ENCODE assay signal across 10 mouse cellular contexts in genomic region chr2:163699078-163699780, GRCm38 (mm10). TPM values are rescaled to one million over a fixed set of nuclear protein-coding genes. Genes with fewer than 3 reads are reported as not detected.
A peak's percentile ranks its signal among the peaks of the same experiment; 100 is the strongest.
DNase-seq lines count a peak whose midpoint lies in the region; ATAC-seq lines count a peak whose summit lies in the region.
"Had no signal": no experiment of that assay in that cellular context is flagged by ENCODE, and none has a peak within 500 bp of the region (broad histone marks: within the 10 kb centered on the region; RNA-seq: fewer than 3 reads in every experiment).

No protein-coding gene starts in this region.

- ATAC-seq in lung, embryonic 16.5 days (ENCODE audit: low read depth): peak; percentile 50; the same call in 1 of the 2 replicates
- no peak for ATAC-seq in embryonic facial prominence, embryonic 15.5 days (ENCODE audit: insufficient number of reproducible peaks, low FRiP score, low TSS enrichment, low read depth)

- no peaks in the 10 kb centered on the region for H3K27me3 ChIP-seq in heart, embryonic 10.5 days (ENCODE audit: insufficient read depth, poor library complexity, severe bottlenecking)
- H3K27me3 ChIP-seq in lung, embryonic 16.5 days (ENCODE audit: control insufficient read depth, insufficient read depth, low read depth, low read length): no peaks in the 10 kb centered on the region
- no peaks in the 10 kb centered on the region for H3K27me3 ChIP-seq in embryonic facial prominence, embryonic 15.5 days

- peaks cover 69% of the 10 kb centered on the region for H3K4me1 ChIP-seq in heart, embryonic 10.5 days
- peaks cover 15% of the 10 kb centered on the region for H3K4me1 ChIP-seq in lung, embryonic 16.5 days (replicated peaks; ENCODE audit: control insufficient read depth, insufficient read depth, low read length)
- peaks cover 21% of the 10 kb centered on the region for H3K4me1 ChIP-seq in embryonic facial prominence, embryonic 15.5 days

- peaks cover 73% of the 10 kb centered on the region; the same call in 1 of the 2 replicates for H3K79me2 ChIP-seq in macrophage (ENCODE audit: inconsistent target)

- 76% methylated on average over 11 of the region's 11 CpGs for WGBS in heart, embryonic 10.5 days
- WGBS in lung, embryonic 16.5 days: 69% methylated on average over 11 of the region's 11 CpGs
- 79% methylated on average over 11 of the region's 11 CpGs for WGBS in embryonic facial prominence, embryonic 15.5 days
- WGBS in macrophage (ENCODE audit: missing documents): 48% methylated on average over 11 of the region's 11 CpGs

- peaks cover 3% of the 10 kb centered on the region; the same call in 1 of the 2 replicates for H3K36me3 ChIP-seq in heart, embryonic 10.5 days
- H3K36me3 ChIP-seq in lung, embryonic 16.5 days (ENCODE audit: control insufficient read depth, insufficient read depth, low read length): no peaks in the 10 kb centered on the region
- H3K36me3 ChIP-seq in embryonic facial prominence, embryonic 15.5 days: no peaks in the 10 kb centered on the region
- H3K36me3 ChIP-seq in macrophage (ENCODE audit: inconsistent target): no peaks in the 10 kb centered on the region

- H3K27ac ChIP-seq in heart, embryonic 10.5 days: peak overlapping the region; percentile 86; the same call in 1 of the 2 replicates
- H3K27ac ChIP-seq in lung, embryonic 16.5 days (ENCODE audit: low read length): no peak overlapping the region
- peak overlapping the region; percentile 56; the same call in 1 of the 2 replicates for H3K27ac ChIP-seq in embryonic facial prominence, embryonic 15.5 days (replicated peaks)
- H3K27ac ChIP-seq in macrophage: peak overlapping the region; percentile 66

- H3K9ac ChIP-seq in lung, embryonic 16.5 days (ENCODE audit: low read length): peak overlapping the region; percentile 37; the same call in 1 of the 2 replicates
- H3K9ac ChIP-seq in embryonic facial prominence, embryonic 15.5 days: no peak overlapping the region

- H3K9me3 ChIP-seq in heart, embryonic 10.5 days: no peaks in the 10 kb centered on the region
- H3K9me3 ChIP-seq in lung, embryonic 16.5 days (ENCODE audit: control insufficient read depth, low read length): no peaks in the 10 kb centered on the region
- no peaks in the 10 kb centered on the region for H3K9me3 ChIP-seq in embryonic facial prominence, embryonic 15.5 days (replicated peaks)

- no peak overlapping the region for H3K4me3 ChIP-seq in heart, embryonic 10.5 days
- no peak overlapping the region for H3K4me3 ChIP-seq in lung, embryonic 16.5 days (ENCODE audit: low read length)
- H3K4me3 ChIP-seq in embryonic facial prominence, embryonic 15.5 days (replicated peaks): no peak overlapping the region
- H3K4me3 ChIP-seq in macrophage (ENCODE audit: inconsistent target): no peak overlapping the region

- no peak overlapping the region for H3K4me2 ChIP-seq in lung, embryonic 16.5 days (ENCODE audit: low read depth, low read length)
- no peak overlapping the region for H3K4me2 ChIP-seq in embryonic facial prominence, embryonic 15.5 days (replicated peaks)

- DNase-seq in heart, embryonic 10.5 days (ENCODE audit: low spot score): no peak
- no peak for DNase-seq in heart, adult 9 months (ENCODE audit: low spot score in 2 of 2)
- DNase-seq in lung, postnatal 25 days (ENCODE audit: low spot score): no peak
- DNase-seq in left cerebral cortex, adult 11 months (ENCODE audit: low spot score): no peak
- no peak for DNase-seq in adrenal gland, adult 2 months
- DNase-seq: kidney, postnatal 25 days; thymus, adult 2 months had no signal

RNA-seq across cellular contexts. Expression of gene Pkig, which starts 41.0 kb away (rescaled TPM):
- 226 and 259 TPM in 2 replicates for polyA plus RNA-seq in heart, embryonic 10.5 days (2016; fragmentation: Nextera tagmentation; extraction: Ambion mirVana)
- 133 and 134 TPM in 2 replicates for polyA plus RNA-seq in lung, embryonic 16.5 days (2015; fragmentation: Nextera tagmentation; extraction: Ambion mirVana)
- polyA plus RNA-seq in embryonic facial prominence, embryonic 15.5 days (2015; fragmentation: Nextera tagmentation; extraction: Ambion mirVana): 152 and 155 TPM in 2 replicates
- 10 to 100 TPM in 19 of 26 experiments, 1 to 10 TPM in 7; 2.4 to 30.8 (median 18.1) TPM for total RNA-seq in macrophage (2018; cell fraction: chromatin; rRNA removed)
- total RNA-seq in macrophage (2018; cell fraction: cytosol; rRNA removed): 10 to 100 TPM; 42.4 to 74.6 (median 56.6) TPM
- 10 to 100 TPM; 12.2 to 39.2 (median 23.1) TPM for total RNA-seq in macrophage (2018; cell fraction: nucleus; rRNA removed)
- 39.4 to 69.2 TPM (median 46.2 TPM) in 3 replicates for polyA plus RNA-seq in macrophage (2018)
- 10 to 100 TPM; 37.1 to 49.1 TPM for total RNA-seq in adrenal gland, adult 2 months (2021)
- 146 and 147 TPM in 2 replicates for polyA plus RNA-seq in adrenal gland, adult 2 months (2012; rRNA removed)

RNA-seq across cellular contexts. Expression of gene Ada, which starts 50.8 kb away (rescaled TPM):
- 5.1 and 8.2 TPM in 2 replicates for polyA plus RNA-seq in heart, embryonic 10.5 days (2016; fragmentation: Nextera tagmentation; extraction: Ambion mirVana)
- 8.2 and 9.4 TPM in 2 replicates for polyA plus RNA-seq in lung, embryonic 16.5 days (2015; fragmentation: Nextera tagmentation; extraction: Ambion mirVana)
- polyA plus RNA-seq in embryonic facial prominence, embryonic 15.5 days (2015; fragmentation: Nextera tagmentation; extraction: Ambion mirVana): 8.1 and 8.4 TPM in 2 replicates
- 1 to 10 TPM in 13 of 26 experiments, under 1 TPM in 4, not detected in 9; 0.37 to 4.3 (median 2.0) TPM for total RNA-seq in macrophage (2018; cell fraction: chromatin; rRNA removed)
- 1 to 10 TPM; 2.5 to 5.5 (median 3.4) TPM for total RNA-seq in macrophage (2018; cell fraction: cytosol; rRNA removed)
- total RNA-seq in macrophage (2018; cell fraction: nucleus; rRNA removed): 1 to 10 TPM in 15 of 26 experiments, under 1 TPM in 8, not detected in 3; 0.60 to 4.1 (median 1.5) TPM
- polyA plus RNA-seq in macrophage (2018): 2.6 to 5.6 TPM (median 3.4 TPM) in 3 replicates
- 1 to 10 TPM; 4.1 to 5.5 TPM for total RNA-seq in adrenal gland, adult 2 months (2021)
- polyA plus RNA-seq in adrenal gland, adult 2 months (2012; rRNA removed): 0.65 and 0.69 TPM in 2 replicates

RNA-seq across cellular contexts. Expression of gene Serinc3, which starts 54.3 kb away (rescaled TPM):
- 51.1 and 55.2 TPM in 2 replicates for polyA plus RNA-seq in heart, embryonic 10.5 days (2016; fragmentation: Nextera tagmentation; extraction: Ambion mirVana)
- polyA plus RNA-seq in lung, embryonic 16.5 days (2015; fragmentation: Nextera tagmentation; extraction: Ambion mirVana): 71.5 and 72.8 TPM in 2 replicates
- 39.4 and 40.8 TPM in 2 replicates for polyA plus RNA-seq in embryonic facial prominence, embryonic 15.5 days (2015; fragmentation: Nextera tagmentation; extraction: Ambion mirVana)
- 100 to 1,000 TPM in 9 of 26 experiments, 10 to 100 TPM in 17; 27.4 to 173 (median 89.6) TPM for total RNA-seq in macrophage (2018; cell fraction: chromatin; rRNA removed)
- total RNA-seq in macrophage (2018; cell fraction: cytosol; rRNA removed): 100 to 1,000 TPM; 210 to 576 (median 331) TPM
- total RNA-seq in macrophage (2018; cell fraction: nucleus; rRNA removed): 100 to 1,000 TPM; 108 to 439 (median 280) TPM
- polyA plus RNA-seq in macrophage (2018): 217 to 859 TPM (median 380 TPM) in 3 replicates
- 100 to 1,000 TPM; 482 to 621 TPM for total RNA-seq in adrenal gland, adult 2 months (2021)
- polyA plus RNA-seq in adrenal gland, adult 2 months (2012; rRNA removed): 402 and 442 TPM in 2 replicates
